Mouse (Mus musculus) liver (tissue): ENCODE data around the gene Rab14.

ENCODE experiments used
- DNase-seq: peaks from one replicate; pipeline ENCODE4 v3.0.0-alpha.2; 2020; ENCODE audit warnings: mixed read lengths

Gene Rab14

DNA sequence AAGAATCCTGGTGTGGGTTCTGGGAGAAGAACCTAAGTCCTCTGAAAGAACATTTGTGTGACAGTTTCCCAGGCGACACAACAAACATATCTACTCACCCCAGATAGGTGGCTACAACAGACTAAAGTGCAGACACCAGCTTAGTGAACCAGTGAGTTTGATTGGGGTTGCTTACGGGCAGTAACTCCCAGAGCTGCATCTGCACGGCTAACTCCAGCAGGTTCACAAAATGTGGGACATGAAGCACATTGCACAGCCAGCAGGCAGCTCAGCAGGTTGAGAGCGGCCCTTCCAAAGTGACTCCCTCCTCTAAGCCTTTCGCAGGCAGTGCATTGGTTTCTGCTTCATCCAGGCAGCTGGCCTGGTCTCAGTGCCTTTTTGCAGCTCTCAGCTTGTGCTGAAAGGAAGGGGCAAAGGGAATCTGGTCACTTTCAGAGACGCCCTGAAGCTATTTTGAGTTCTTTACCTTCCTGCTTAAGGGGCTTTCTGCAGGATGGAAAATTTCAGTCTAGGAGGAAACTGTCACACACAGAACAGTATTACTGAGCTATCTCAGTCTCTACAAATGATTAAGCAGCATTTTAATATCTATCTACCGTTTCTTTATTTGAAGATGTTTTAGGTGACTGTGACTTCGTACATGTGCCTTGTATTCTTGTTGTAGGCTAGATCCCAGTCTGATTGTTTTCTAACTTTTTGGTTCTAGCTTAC, 46.9 kb downstream of the Rab14 start:
- no peak for DNase-seq

DNA sequence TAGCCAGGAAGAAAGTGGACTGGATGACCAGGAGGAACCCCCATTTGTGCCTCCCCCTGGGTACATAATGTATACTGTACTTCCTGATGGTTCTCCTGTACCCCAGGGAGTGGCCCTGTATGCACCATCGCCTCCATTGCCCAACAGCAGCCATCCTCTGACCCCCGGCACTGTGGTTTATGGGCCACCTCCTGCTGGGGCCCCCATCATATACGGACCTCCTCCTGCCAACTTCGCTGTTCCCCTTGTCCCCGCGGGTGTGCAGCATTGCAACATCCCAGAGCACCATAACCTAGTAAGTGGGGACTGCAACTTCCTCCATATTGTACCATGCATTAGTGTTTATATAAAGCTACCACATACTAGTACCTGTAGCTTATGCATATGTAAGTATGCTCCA, 47.7 kb downstream of the Rab14 start:
- DNase-seq: peak; percentile 28

DNA sequence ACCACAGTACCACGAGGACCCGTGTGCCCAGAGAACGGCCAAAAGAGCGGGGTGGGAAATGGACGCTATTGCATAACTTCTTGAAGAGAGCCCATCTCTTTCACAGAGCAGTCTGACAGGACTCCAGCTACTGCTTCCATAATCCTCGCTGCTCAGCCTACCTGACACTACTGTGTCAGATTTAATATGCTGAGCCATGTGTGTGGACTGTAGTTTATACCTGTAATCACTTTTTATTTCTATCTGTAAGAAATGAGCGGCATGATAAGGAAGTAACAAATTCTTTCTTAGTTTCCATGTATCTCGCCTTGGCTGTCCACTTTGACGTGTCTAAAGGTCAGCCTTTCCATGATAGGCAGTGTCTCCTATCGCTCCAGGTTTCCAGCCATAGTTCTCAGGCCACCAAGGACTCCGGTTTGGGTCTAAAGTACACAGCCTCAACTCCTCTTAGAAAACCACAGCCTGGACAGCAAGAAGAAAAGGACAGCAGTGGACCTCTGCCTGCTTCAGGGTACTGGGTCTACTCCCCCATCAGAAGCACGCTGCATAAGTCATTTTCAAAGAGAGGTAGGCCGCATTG, 49.5 kb downstream of the Rab14 start:
- no peak for DNase-seq

DNA sequence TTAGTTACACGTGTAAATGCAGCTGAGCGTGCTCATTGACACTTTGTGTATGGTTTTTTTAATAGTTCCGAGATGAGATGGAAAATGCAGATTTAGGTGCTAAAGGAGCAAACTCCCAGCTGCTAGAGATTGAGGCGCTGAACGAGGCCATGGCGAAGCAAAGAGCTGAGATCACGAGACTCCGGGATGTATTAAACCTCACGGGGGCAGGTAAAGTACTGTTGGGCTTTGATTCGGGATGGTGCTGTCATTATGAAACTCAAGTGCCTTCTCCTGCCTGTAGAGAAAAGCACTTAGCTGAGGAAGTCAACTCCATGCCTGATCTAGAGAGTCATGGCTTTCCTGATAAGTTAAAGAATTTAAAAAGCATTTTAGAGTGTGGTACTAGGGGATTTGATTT, 52.1 kb downstream of the Rab14 start:
- no peak for DNase-seq

DNA sequence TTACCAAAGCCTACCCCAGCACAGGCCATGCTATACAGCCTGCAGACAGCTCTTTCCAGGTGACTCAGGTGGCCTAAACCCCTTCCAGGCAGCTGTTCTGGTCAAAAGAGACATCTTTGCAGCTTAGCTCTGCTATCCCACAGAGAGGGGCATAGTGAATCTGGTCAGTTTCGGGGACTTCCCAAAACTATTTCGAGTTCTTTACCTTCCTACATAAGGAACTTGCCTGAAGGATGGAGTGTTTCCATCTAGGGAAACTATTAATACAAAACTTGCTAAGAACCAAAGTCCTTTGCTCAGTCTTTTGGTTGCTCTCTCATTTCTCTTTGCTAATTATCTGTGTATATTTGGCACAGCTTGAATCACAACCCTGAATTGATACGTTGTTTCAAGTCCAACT, 59.2 kb downstream of the Rab14 start:
- DNase-seq: no peak

DNA sequence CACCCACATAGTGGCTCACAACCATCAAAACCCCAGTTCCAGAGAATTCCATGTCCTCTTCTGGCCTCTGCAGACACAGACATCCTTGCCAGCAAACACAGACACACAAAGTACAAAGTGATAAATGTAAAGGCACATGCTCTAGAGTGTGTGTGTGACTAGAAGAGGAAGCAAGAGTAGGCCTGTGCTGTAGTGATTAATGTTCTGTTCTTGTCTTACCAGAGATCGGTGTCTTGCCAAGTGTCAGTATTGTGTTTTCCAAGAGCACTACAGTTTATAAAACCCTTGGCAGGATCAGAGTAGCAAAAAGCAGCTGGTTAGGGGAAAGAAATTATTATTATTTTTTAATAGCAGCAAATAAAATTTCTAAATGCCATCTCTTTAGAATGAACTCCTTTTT, 62.3 kb downstream of the Rab14 start:
- no peak for DNase-seq

DNA sequence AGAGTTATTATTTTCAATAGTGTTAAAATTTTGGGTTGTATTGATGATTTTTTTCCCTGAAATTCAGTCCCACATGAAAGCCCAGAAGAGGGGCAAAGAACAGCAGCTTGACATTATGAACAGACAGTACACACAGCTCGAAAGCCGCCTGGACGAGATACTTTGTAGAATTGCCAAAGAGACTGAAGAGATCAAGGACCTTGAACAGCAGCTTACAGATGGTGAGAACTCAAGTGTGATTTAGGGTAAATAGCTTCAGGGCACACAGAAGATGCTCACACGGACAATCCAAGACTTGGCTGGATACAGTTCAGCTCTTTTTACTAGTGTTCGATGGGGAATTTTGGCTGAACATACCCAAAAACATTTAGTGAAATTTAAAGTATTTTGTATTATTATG, 67.0 kb downstream of the Rab14 start:
- DNase-seq: no peak

DNA sequence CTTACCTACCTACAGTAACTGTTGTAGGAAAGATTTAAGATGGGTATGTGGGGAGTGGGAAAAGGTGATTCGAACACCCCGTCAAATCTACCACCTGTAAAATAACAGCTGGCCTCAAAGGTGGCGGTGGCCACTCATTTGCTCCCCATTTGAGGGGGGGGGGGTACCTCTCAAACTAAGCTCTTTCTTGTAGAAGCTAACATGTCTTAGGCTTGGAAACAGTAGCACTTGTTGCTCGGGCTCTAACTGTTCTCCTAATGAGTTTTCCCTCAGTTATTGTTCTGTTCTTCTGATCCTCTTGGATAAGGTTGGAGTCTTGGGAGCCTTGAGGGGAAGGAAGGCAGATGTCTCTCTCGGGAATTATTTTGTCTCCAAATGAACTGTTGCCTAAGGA, 68.3 kb downstream of the Rab14 start:
- DNase-seq: no peak

DNA sequence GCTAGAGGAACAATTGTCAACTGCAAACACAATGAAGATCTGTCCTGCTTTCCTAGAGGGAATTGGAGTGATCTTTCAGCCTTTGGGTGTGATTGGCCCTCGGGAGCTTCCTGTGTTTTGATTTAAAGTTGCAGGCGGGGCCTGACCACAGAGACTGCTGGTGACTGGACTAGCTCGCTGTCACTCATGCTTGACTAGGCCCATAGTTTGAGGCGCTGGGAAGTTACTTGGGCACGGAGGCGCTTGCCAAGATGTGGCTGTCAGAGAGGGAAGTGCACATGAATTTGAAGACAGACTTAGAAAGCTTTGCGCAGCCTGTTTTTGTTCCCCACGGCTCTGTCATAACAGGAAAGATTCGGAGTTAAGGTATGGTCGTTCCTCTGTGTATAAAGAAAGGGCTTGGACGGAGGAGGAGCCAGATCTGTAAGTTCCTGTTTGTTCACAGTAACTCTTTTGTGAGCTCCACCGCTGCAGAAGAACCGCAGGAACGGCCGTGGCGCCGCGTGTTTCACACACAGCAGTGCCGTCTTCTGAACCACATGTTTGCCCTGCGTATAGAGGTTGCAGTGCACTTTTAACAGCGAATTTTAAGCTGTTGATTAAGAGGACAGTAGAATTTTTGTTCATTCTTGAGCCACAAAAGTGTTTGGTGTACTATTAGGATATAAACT, 68.8 kb downstream of the Rab14 start:
- peak; percentile 90 for DNase-seq

DNA sequence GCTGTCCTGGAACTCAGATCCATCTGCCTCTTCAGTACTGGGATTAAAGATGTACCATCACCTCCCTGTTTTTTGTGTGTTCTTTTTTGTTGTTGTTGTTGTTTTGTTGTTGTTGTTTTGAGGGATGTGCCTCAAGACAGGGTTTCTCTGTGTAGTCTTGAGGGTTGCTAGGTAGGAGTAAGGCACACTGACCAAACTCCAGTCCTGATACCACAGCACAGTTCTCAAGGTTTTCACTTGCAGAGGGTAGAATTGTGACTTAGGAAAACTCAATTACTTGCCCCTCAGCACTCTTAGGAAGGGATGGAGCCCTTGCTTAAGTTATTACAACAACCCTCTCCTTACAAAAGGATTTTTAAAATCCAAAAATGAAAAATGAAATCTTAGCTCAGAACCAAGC, 69.4 kb downstream of the Rab14 start:
- no peak for DNase-seq
